Mouse (Mus musculus) hindbrain, embryonic 11.5 days (tissue): ENCODE results near the gene Ccser2. TPM values are rescaled to one million over a fixed set of nuclear protein-coding genes. Genes with fewer than 3 reads are reported as not detected.

Source experiments
- ATAC-seq: fragments of 200-750 bp; cut with Nextera tagmentation; 2 replicates; pipeline ENCODE4 v1.8.0; 2017; ENCODE audit warnings: mild to moderate bottlenecking, moderate TSS enrichment, moderate library complexity; ENCODE audit not compliant: low FRiP score
- DNase-seq: peaks from one replicate; pipeline ENCODE4 v3.0.0-alpha.2; 2015; ENCODE audit warnings: low spot score
- H3K27ac ChIP-seq: fragments of 300-500 bp; sonication (generic); 2 replicates; pipeline ENCODE4 v1.5.1; 2014; ENCODE audit warnings: mild to moderate bottlenecking, low read depth, low read length
- H3K27me3 ChIP-seq: fragments of 300-500 bp; sonication (generic); 2 replicates; pipeline ENCODE4 v1.6.1; 2014; ENCODE audit warnings: mild to moderate bottlenecking, low read length, moderate library complexity, mixed read lengths; ENCODE audit not compliant: control insufficient read depth, insufficient read depth
- H3K36me3 ChIP-seq: fragments of 300-500 bp; sonication (generic); 2 replicates; pipeline ENCODE4 v1.6.1; 2014; ENCODE audit warnings: mild to moderate bottlenecking, low read length, moderate library complexity, mixed read lengths; ENCODE audit not compliant: control insufficient read depth, insufficient read depth
- H3K4me1 ChIP-seq: fragments of 300-500 bp; sonication (generic); replicated peaks from 2 replicates; pipeline ENCODE4 v1.6.1; 2014; ENCODE audit warnings: low read length, mixed read lengths; ENCODE audit not compliant: control insufficient read depth, insufficient read depth
- H3K4me2 ChIP-seq: fragments of 300-500 bp; sonication (generic); replicated peaks from 2 replicates; pipeline ENCODE4 v1.6.1; 2014; ENCODE audit warnings: mild to moderate bottlenecking, low read depth, low read length
- H3K4me3 ChIP-seq: fragments of 300-500 bp; sonication (generic); 2 replicates; pipeline ENCODE4 v1.5.1; 2014; ENCODE audit warnings: low read depth, low read length
- H3K9ac ChIP-seq: fragments of 300-500 bp; sonication (generic); 2 replicates; pipeline ENCODE4 v1.6.1; 2014; ENCODE audit warnings: low read depth, low read length
- H3K9me3 ChIP-seq: fragments of 300-500 bp; sonication (generic); 2 replicates; pipeline ENCODE4 v1.6.1; 2016; ENCODE audit warnings: low read length; ENCODE audit not compliant: control insufficient read depth
- WGBS: fragments of 180-500 bp; shearing (Covaris S2); extraction: QIAGEN DNeasy Blood & Tissue Kit; methylation state at CpG from one replicate; pipeline ENCODE4 v1.1.7; 2014; 5-methylcytosine and 5-hydroxymethylcytosine counted together
- polyA plus RNA-seq: library from polyadenylated mRNA; unstranded; fragments of >200 nt; fragmentation: Nextera tagmentation; extraction: Ambion mirVana; gene quantifications from 2 replicates; pipeline ENCODE4 v1.2.1, GENCODE M21; 2014

The Ccser2 gene
- polyA plus RNA-seq, 1 experiment from 2014 or later: 50.2 TPM

DNA sequence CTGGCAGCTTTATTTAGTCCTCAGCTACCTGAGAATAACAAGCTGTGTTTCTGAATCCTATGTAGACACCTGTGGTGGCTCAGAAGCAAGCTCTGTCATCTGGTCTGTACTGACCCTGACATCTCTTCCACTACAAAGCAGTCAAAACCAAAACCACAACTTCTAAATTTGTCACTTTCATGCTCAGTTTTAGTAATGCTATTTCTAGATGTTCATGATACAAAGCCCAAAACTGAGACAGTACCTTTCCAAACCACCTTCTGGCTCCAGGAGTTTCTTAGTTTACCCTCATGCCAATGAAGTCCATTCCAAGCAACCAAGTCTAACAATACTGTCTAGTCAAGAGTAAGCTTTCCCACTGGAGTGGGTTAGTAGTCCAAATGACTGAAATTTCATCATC is 36.5 kb downstream of the Ccser2 start:
- no peak overlapping the region for H3K4me2 ChIP-seq
- H3K36me3 ChIP-seq: no peaks in the 10 kb centered on the region
- no peaks in the 10 kb centered on the region for H3K27me3 ChIP-seq
- ATAC-seq (no peak), DNase-seq (no peak)
- no peak overlapping the region for H3K4me3 ChIP-seq
- no peak overlapping the region for H3K27ac ChIP-seq
- no peaks in the 10 kb centered on the region for H3K9me3 ChIP-seq
- H3K9ac ChIP-seq: no peak overlapping the region
- no peaks in the 10 kb centered on the region for H3K4me1 ChIP-seq

- DNase-seq: no peak
- H3K27ac ChIP-seq: no peak overlapping the region
- H3K4me2 ChIP-seq: no peak overlapping the region
- no peaks in the 10 kb centered on the region for H3K27me3 ChIP-seq
- H3K9me3 ChIP-seq: no peaks in the 10 kb centered on the region
- no peaks in the 10 kb centered on the region for H3K36me3 ChIP-seq
- no peak for ATAC-seq
- WGBS: 92% methylated on average over 3 of the region's 3 CpGs
- H3K4me3 ChIP-seq: no peak overlapping the region
- H3K9ac ChIP-seq: no peak overlapping the region
- no peaks in the 10 kb centered on the region for H3K4me1 ChIP-seq
Observed at GRCm38 (mm10) chr14:36923383-36923782, 45.2 kb downstream of the Ccser2 start.

GRCm38 (mm10) chr14:36921346-36922049 is 47.1 kb downstream of the Ccser2 start:
- H3K27ac ChIP-seq: no peak overlapping the region
- no peak overlapping the region for H3K4me2 ChIP-seq
- no peaks in the 10 kb centered on the region for H3K4me1 ChIP-seq
- H3K9ac ChIP-seq: no peak overlapping the region
- H3K4me3 ChIP-seq: no peak overlapping the region
- no peaks in the 10 kb centered on the region for H3K27me3 ChIP-seq
- DNase-seq (no peak), ATAC-seq (no peak)
- no peaks in the 10 kb centered on the region for H3K36me3 ChIP-seq
- no peaks in the 10 kb centered on the region for H3K9me3 ChIP-seq
- WGBS: 91% methylated on average over 5 of the region's 5 CpGs

DNA sequence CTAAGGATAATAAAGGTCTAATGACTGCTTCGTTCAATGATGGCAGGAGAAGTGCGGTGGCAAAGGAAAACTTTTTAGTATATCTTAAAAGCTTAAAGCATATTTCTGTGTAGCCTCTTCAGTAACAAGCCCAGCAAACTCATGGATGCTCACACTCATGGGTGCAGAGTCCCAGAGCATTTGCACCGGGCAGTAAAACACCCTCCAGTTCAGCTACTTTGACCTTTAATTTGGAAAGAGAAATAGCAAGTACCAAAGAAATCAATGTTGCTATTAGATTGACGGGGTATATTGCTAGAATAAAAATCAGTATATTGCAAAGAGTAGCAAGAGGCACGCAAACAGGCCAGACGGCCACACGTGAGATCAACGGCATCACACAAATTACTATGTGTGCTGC is 48.7 kb downstream of the Ccser2 start:
- H3K27me3 ChIP-seq: no peaks in the 10 kb centered on the region
- DNase-seq (no peak), ATAC-seq (no peak)
- H3K4me3 ChIP-seq: no peak overlapping the region
- H3K9ac ChIP-seq: no peak overlapping the region
- no peaks in the 10 kb centered on the region for H3K36me3 ChIP-seq
- 94% methylated on average over 8 of the region's 8 CpGs for WGBS
- H3K4me2 ChIP-seq: no peak overlapping the region
- H3K4me1 ChIP-seq: no peaks in the 10 kb centered on the region
- no peak overlapping the region for H3K27ac ChIP-seq
- no peaks in the 10 kb centered on the region for H3K9me3 ChIP-seq

- DNase-seq (peak; percentile 31), ATAC-seq (no peak)
- Histone ChIP-seq H3K4me3 (no peak overlapping the region), H3K27me3 (no peaks in the 10 kb centered on the region), H3K9ac (no peak overlapping the region), H3K9me3 (no peaks in the 10 kb centered on the region), H3K4me1 (no peaks in the 10 kb centered on the region), H3K4me2 (no peak overlapping the region), H3K36me3 (no peaks in the 10 kb centered on the region), H3K27ac (peak overlapping the region; percentile 45)
- 53% methylated on average over 13 of the region's 13 CpGs for WGBS
Observed at GRCm38 (mm10) chr14:36919146-36919545, 49.4 kb downstream of the Ccser2 start.

DNA sequence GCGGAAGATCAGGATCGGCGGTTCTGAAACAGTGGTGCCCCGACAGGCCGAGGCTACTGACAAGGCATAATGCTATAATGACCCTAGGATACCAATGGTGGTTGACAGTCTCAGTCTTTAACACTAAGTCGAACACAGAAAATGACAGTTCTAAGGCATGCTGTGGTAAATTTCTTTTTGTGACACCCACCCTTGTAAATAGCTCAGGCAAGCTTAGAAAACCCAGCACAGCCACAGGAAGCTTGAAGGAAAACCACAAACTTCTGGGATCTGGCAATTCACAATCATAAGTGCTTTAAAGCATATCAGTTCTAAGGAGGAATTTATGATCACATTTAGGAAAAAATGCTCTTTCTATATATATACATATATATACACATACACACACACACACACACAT is 53.4 kb downstream of the Ccser2 start:
- Histone ChIP-seq H3K4me1 (no peaks in the 10 kb centered on the region), H3K4me2 (no peak overlapping the region)

GRCm38 (mm10) chr14:36914473-36915005 is 54.0 kb downstream of the Ccser2 start:
- Histone ChIP-seq H3K36me3 (no peaks in the 10 kb centered on the region), H3K9ac (no peak overlapping the region), H3K27ac (no peak overlapping the region), H3K27me3 (no peaks in the 10 kb centered on the region), H3K4me2 (no peak overlapping the region), H3K4me3 (no peak overlapping the region), H3K4me1 (no peaks in the 10 kb centered on the region), H3K9me3 (no peaks in the 10 kb centered on the region)
- WGBS: 67% methylated on average over 3 of the region's 3 CpGs
- ATAC-seq (no peak), DNase-seq (no peak)

More for the DNA sequence above, 53.4 kb downstream of the Ccser2 start:
- DNase-seq (no peak), ATAC-seq (no peak)
- Histone ChIP-seq H3K4me3 (no peak overlapping the region), H3K9me3 (no peaks in the 10 kb centered on the region), H3K27ac (no peak overlapping the region), H3K36me3 (no peaks in the 10 kb centered on the region), H3K27me3 (no peaks in the 10 kb centered on the region), H3K9ac (no peak overlapping the region)
- 93% methylated on average over 6 of the region's 6 CpGs for WGBS

DNA sequence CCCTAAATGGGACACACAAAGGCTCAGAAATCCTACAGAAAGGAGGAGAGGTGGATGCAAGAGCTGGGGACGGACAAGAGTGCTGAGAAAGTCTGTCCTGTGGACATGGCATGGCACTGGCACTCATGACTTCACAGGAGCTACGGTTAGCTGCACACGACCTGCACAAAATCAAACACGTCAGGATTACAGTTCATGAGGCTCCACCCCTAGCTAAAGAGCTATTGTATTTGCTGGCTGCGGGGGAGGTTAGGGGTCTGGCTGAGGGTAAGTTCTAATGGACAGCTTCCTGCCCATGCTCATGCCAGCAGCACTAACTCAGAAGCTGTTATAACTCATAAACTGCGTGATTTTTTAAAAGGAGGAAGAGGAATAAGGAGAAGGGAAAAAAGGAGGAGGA is 56.8 kb downstream of the Ccser2 start:
- DNase-seq: no peak
- H3K36me3 ChIP-seq: no peaks in the 10 kb centered on the region
- WGBS: 68% methylated on average over 6 of the region's 6 CpGs

DNA sequence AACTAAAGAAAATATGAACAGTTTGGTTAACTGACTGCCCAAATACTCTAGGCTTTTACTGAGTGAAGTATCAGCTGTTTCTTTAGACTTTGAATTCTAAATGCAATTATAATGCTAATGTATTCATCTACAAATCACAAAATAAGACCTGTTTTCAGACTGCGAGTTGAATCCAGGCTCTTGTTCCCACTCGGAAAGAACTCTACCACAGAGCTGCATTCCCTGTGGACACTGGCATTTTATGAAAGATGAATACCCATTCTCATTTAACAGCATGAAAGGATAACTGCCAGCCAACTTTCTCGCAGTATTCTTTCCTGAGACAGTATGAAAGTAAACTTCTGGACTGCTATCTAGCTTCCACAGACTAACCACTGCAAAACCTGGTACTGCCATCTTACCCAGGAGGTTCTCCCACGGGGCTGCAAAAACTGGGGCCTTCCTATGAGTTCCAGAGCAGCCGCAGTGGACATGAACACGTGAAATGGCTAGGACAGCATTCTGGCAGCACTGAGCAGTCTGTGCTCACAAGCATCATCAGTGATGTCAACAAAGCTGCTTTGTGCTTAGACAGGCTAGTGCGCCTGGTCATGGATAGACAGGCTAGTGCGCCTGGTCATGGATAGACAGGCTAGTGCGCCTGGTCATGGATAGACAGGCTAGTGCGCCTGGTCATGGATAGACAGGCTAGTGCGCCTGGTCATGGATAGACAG is 62.6 kb downstream of the Ccser2 start:
- no peak for ATAC-seq
- no peak overlapping the region for H3K4me3 ChIP-seq
- H3K9ac ChIP-seq: no peak overlapping the region
- H3K4me2 ChIP-seq: no peak overlapping the region
- H3K27me3 ChIP-seq: no peaks in the 10 kb centered on the region
- no peak for DNase-seq
- H3K36me3 ChIP-seq: no peaks in the 10 kb centered on the region
- no peaks in the 10 kb centered on the region for H3K4me1 ChIP-seq
- no peak overlapping the region for H3K27ac ChIP-seq
- no peaks in the 10 kb centered on the region for H3K9me3 ChIP-seq
- WGBS: 85% methylated on average over 9 of the region's 11 CpGs

More for the DNA sequence above, 56.8 kb downstream of the Ccser2 start:
- Histone ChIP-seq H3K4me1 (no peaks in the 10 kb centered on the region), H3K27ac (no peak overlapping the region), H3K4me3 (no peak overlapping the region), H3K9ac (no peak overlapping the region), H3K4me2 (no peak overlapping the region), H3K9me3 (no peaks in the 10 kb centered on the region), H3K27me3 (no peaks in the 10 kb centered on the region)
- no peak for ATAC-seq
